Mouse (Mus musculus): ENCODE measurements around the gene Osbpl10.

Osbpl10 gene

DNA sequence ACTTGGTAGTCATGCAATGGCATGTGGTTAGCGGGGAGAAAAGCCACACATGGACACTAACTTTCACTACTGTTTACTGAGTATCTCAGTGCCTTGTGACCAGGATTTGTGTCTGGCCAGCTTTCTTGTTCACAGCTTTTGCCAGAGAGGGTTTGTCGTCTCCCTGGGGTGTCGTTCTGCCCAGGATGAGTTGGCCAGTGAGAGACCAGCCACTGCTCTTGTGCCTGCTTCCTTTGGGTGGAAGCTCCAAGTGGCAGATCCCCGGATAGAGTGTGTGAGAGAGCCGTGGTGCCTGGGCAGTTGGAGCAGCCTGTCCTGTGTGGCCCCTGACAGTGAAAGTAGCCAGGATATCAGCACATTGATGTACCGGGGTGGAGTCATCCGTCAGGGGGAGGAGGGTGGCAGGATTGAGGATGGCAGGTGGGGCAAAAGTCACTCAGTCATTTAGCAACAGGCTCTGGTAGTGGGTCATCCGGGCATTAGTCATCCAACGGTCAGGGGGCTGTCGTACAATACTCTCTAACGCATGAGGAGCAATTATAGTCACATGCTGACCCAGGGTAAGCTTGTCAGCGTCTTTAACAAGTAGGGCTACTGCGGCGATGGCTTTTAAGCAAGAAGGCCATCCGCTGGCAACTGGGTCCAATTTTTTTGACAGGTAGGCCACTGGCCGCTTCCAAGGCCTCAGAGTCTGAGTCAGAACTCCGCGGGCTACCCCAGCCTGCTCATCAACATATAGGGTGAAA is 170.8 kb downstream of the Osbpl10 start:
- DNase-seq (ENCODE audit: low read depth in 2 of 2, low spot score in 2 of 2) = no peak

DNA sequence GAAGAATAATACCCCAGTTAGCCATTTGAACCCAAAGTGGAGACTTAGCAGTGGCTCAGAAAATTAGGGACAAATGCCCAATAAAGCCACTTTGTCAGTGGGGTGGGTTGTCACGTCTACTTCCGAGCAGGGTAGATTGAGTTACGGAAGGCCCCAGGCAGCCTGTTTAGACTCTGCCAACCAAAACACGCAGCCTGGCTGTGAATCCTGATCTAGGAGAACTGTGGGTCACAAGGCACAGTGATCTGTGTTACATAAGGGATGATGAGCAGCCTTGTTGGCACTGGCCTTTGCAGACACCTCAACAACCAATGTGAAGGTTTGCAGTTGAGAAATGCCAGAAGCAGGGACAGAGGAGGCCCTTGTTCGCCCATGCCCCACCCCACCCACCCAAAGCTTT is 183.2 kb downstream of the Osbpl10 start:
- no peak for DNase-seq (ENCODE audit: low read depth in 2 of 2, low spot score in 2 of 2)

DNA sequence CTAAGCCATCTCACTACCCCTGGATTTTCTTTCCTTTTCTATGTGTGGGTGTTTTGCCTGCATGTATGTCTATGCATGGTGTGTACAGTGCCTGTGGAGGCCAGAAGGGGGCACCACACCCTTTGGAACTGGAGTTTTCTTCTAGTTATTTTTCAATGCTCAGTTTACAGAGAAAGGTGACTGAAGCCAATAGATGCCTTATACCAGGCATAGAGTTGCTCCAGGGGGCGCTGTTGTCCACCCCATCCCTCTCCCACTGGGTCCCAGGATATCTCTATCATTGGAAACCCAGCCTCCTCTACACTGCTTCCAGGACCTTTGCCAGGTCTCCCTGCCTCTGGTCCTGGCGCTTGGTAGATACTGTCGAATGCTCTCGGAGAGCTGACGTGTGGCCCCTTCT is 184.7 kb downstream of the Osbpl10 start:
- peak; percentile 1 to 12 for DNase-seq (ENCODE audit: low read depth in 2 of 2, low spot score in 2 of 2)

- DNase-seq (ENCODE audit: low read depth in 2 of 2, low spot score in 2 of 2) = no peak
Observed at GRCm38 (mm10) chr9:115163693-115164092, 185.3 kb downstream of the Osbpl10 start.

DNA sequence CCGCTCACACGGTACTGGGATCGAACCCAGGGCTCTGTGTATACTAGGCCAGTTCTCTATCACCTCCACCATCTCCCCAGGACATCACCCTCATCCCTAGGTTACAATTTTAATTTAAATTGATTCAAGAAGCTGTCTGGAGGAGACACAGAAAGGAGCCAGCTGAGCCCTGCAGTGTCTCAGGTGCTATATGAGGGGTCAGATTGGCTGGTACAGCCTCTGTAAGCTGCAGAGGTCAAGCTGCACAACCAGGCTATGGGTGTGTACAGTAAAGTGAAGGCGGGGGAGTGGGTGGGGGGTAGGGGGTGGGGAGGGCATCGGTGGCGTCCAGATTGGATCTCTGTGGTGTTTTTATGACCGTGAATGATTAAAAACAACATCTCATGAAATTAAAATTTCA is 186.0 kb downstream of the Osbpl10 start:
- no peak for DNase-seq (ENCODE audit: low read depth in 2 of 2, low spot score in 2 of 2)

DNA sequence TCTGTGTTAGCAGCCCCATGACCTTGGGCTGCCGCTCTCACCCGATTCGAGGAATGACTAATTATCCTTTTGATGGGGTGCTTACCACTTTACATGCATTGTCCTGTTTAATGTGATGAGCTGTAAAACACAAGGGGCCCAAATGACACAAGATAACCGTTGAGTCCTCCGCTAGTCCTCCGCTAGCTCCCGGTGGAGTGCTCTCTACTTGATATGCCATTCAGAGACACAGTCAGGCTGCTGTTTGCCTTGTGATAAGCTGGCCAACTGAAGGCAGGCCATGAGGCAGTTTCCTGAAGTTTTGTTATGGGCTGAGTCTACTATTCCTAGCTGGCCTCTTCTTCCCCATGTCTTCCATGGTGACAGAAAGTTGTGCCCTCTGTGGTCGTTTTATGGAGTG is 187.6 kb downstream of the Osbpl10 start:
- no peak for DNase-seq (ENCODE audit: low read depth in 2 of 2, low spot score in 2 of 2)

DNA sequence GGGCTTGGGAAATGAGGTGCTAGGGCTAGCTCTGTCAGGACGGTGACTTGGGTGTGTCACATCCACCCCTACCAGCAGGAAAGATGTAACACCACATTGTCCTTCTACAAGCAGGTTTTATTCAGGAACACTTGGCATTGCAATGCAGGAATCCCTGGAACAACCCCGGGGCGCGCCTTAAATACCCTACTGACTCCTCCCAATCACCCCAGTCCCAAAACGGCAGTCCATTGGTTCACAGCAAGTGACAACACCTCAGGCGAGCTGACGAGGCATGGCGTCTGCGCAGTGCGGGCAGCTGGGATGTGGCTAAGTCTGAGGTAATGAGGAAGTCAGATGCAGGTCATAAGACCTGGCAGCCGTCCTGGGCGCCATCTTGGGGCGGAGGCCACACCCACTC is 191.2 kb downstream of the Osbpl10 start:
- no peak for DNase-seq (ENCODE audit: low read depth in 2 of 2, low spot score in 2 of 2)

GRCm38 (mm10) chr9:115172096-115172495 is 193.7 kb downstream of the Osbpl10 start:
- no peak for DNase-seq (ENCODE audit: low read depth in 2 of 2, low spot score in 2 of 2)

- DNase-seq (ENCODE audit: low read depth in 2 of 2, low spot score in 2 of 2) = no peak
Observed at GRCm38 (mm10) chr9:115179154-115179553, 200.8 kb downstream of the Osbpl10 start.

- no peak for DNase-seq (ENCODE audit: low read depth in 2 of 2, low spot score in 2 of 2)
Observed at GRCm38 (mm10) chr9:115179935-115180334, 201.6 kb downstream of the Osbpl10 start.

GRCm38 (mm10) chr9:115186402-115186801 is 208.0 kb downstream of the Osbpl10 start:
- DNase-seq (ENCODE audit: low read depth in 2 of 2, low spot score in 2 of 2) = no peak

DNA sequence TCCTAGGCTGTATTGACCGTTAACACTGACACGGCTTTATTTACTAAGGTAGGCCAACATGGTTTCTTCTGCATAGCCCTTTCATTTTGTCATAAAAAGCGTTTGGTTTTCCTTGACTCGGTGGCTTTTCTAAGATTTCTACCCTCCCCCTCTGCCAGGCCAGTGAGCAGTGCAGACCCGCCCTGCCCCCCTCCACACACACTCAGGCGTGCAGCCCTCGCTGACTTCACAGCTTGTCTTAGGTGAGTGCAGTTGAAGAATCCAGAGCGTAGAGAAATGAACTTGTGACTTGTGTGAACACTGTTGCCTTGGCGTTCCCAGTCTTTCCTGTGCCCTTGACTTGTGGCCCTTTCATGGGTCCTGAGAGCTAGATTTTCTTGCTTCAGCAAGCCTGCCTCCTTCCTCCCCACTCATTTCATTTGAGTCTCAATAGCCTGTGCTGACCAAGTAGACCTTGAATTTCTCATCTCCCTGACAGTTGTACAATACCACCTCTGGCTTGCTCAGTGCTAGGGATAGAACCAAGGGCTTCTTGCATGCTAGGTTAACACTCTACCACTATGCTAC is 212.1 kb downstream of the Osbpl10 start:
- DNase-seq (ENCODE audit: low read depth in 2 of 2, low spot score in 2 of 2) = no peak

GRCm38 (mm10) chr9:115192890-115193289 is 214.5 kb downstream of the Osbpl10 start:
- no peak for DNase-seq (ENCODE audit: low read depth in 2 of 2, low spot score in 2 of 2)

DNA sequence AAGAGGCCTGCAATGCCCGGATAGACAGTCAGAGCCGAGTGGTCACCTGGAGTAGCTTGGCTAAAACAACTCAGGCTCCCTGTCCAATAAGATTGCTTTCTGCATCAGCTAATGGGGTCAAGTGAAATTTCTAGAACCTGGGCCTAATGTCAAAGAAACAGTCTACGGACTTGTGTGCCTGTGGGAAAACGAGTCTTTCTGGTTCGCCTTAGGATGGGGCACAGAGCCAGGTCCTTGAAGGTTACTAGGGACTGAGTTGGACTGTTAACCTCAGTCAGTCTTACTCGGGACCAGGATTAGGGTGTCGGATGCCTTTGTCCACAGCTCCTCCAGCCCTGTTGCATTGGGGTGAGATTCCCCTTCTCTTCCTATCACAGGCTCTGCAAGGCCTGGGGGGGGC is 218.7 kb downstream of the Osbpl10 start:
- DNase-seq (ENCODE audit: low read depth in 2 of 2, low spot score in 2 of 2) = no peak

- no peak for DNase-seq (ENCODE audit: low read depth in 2 of 2, low spot score in 2 of 2)
Observed at GRCm38 (mm10) chr9:115200166-115200862, 221.9 kb downstream of the Osbpl10 start.

GRCm38 (mm10) chr9:115201264-115201663 is 222.9 kb downstream of the Osbpl10 start:
- no peak for DNase-seq (ENCODE audit: low read depth in 2 of 2, low spot score in 2 of 2)

DNA sequence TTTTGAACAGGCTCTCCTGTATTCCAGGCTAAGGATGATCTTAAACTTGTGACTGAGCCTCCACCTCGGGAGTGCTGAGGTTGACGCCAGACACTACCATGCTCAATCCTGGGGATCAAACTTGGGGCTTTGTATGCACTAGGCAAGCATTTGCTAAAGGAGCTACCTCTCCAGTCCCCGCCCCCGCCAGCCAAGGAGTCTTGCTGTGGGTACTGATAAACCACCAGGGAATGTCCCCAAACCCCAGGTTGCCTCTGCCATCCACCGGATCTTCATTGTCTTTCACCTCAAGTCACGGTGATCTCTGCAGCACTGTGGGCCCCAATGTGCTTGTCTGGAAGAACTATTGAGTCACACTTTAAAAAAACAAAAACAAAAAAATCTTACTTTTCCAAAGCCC is 224.8 kb downstream of the Osbpl10 start:
- no peak for DNase-seq (ENCODE audit: low read depth in 2 of 2, low spot score in 2 of 2)

DNA sequence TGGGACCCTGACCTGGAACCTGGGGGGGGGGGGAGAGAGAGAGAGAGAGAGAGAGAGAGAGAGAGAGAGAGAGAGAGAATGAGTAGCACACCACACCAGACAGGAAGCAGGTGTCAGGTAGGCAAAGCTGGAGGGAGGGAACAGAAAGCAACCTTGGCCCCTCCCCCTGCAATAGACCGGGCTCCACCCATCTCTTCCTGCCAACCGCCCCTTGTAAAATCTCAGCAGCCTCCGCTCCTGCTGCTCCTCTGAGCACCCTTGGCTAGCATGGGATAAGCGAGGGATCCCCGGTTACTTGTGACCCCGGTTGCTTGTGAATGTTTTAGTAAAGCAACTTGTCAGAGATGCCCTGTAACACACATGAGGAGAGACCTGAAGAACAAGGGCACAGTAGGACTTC is 227.1 kb downstream of the Osbpl10 start:
- DNase-seq (ENCODE audit: low read depth in 2 of 2, low spot score in 2 of 2) = peak in 1 of 2 experiments; percentile 4

DNA sequence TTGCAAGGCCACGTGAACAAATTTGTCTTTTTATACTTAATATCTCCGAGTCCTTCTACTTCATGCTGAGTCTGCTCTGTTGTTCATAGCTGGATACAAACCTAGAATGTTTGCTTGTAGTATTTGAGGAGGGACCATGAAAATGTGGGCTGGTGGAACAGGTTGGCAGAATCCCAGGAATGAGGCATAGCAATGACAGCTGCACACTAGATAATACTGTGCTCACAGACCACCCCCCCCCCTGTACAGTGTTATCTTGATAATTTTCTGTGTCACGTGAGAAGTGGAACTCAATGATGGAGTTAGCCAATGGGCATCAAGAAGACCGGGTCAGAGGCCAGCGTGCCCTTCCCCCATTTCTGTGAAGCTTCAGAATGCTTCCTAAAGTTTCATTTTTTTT is 227.8 kb downstream of the Osbpl10 start:
- DNase-seq (ENCODE audit: low read depth in 2 of 2, low spot score in 2 of 2) = no peak

DNA sequence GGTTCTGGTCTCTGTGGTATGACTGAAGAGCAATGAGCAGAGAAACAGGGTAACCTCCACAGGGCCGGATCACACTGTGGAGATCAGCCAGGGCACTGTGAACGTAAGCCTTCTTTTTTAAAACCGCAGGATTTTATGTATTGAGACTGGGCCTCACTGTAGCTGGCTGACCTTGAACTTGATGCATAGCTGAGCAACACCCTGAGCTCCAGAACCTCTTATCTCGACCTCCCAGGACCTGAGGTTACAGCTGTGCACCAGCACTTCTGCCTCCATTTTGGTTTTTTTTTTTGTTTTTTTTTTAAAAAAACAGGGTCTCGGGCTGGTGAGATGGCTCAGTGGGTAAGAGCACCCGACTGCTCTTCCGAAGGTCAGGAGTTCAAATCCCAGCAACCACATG is 231.4 kb downstream of the Osbpl10 start:
- no peak for DNase-seq (ENCODE audit: low read depth in 2 of 2, low spot score in 2 of 2)

DNA sequence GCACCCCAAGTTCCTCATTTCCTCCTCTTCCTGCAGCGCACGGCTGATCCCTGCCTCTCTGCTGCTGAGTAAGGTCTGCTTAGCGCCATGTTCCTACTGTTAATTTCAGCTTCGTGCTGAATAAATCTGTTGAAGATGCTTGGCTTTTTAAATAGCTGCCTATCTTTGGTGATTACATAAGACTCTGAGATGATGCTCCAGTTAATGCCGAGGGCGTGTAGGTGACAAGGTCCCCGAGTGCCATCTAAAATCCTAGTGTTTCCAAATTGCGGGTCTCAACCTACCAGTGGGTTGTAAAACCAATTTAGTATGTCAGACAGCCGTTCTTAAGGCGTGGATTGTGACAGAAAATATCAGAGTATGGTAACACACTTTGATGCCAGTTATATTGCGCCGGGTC is 232.2 kb downstream of the Osbpl10 start:
- no peak for DNase-seq (ENCODE audit: low read depth in 2 of 2, low spot score in 2 of 2)

- DNase-seq (ENCODE audit: low read depth in 2 of 2, low spot score in 2 of 2) = no peak
Observed at GRCm38 (mm10) chr9:115213755-115214264, 235.4 kb downstream of the Osbpl10 start.
